Mouse (Mus musculus): ENCODE results near the gene Spata31d1d. TPM values are rescaled to one million over a fixed set of nuclear protein-coding genes. Genes with fewer than 3 reads are reported as not detected.

Gene Spata31d1d
- polyA plus RNA-seq, 1 experiment from 2014 or later, result 0.09 TPM

DNA sequence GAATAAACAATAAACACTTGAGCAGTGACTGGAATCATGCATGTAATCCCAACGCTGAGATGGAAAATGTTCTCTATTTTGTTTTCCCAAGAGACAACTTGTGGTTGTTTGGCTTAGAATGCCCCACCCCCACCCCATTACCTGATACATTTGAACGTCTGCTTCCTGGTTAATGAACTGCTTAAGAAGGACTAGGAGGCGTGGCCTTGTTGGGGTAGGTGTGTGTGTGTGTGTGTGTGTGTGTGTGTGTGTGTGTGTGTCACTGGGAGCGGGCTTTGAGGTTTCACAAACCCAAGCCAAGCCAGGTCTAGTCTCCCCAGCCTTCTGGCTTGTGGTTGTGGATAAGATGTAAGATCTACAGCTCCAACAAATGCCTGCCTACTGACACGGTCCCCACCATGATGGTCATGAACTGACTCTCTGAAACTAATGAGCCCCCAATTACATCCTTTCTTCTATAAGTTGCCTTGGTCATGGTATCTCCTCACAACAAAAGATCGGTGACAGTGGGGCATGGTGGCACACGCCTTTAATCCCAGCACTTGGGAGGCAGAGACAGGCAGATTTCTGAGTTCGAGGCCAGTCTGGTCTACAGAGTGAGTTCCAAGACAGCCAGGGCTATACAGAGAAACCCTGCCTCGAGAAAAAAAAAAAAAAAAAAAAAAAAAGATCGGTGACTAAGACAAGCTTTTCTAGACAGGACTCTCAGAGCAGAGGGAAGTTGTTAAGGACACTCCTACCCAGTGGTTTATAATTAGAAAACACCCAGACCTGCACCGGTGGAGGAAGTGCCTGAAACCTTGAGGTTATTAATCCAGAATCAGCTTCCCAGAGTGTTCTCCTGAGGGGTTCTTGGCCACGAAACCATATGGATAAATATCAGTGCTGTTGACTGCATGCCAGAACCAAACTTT, 55.0 kb downstream of the Spata31d1d start:
- Histone ChIP-seq H3K27me3 (ENCODE audit: control insufficient read depth, insufficient read depth, low read length) (no peaks in the 10 kb centered on the region), H3K4me1 (replicated peaks; ENCODE audit: control insufficient read depth, insufficient read depth, low read length) (peaks cover 15% of the 10 kb centered on the region), H3K4me3 (replicated peaks; ENCODE audit: low read length) (no peak overlapping the region), H3K27ac (no peak overlapping the region), H3K36me3 (replicated peaks; ENCODE audit: control insufficient read depth, insufficient read depth) (no peaks in the 10 kb centered on the region), H3K9me3 (ENCODE audit: control insufficient read depth, low read length) (no peaks in the 10 kb centered on the region), H3K4me2 (replicated peaks) (no peak overlapping the region), H3K9ac (no peak overlapping the region)
- ATAC-seq (ENCODE audit: low FRiP score), result no peak
- no peak for DNase-seq (ENCODE audit: low spot score)
- 82% methylated on average over 12 of the region's 12 CpGs for WGBS

Other genes with a start within 250 kb of the Spata31d1d start
- 100 and 109 TPM in 2 replicates for gene Agtpbp1, start 146.5 kb downstream of the Spata31d1d start, polyA plus RNA-seq (2014; fragmentation: Nextera tagmentation; extraction: Ambion mirVana)
- gene Naa35, start 146.5 kb downstream of the Spata31d1d start, polyA plus RNA-seq (2014; fragmentation: Nextera tagmentation; extraction: Ambion mirVana), result 119 and 124 TPM in 2 replicates
- gene Golm1, start 55.9 kb downstream of the Spata31d1d start, polyA plus RNA-seq (2014; fragmentation: Nextera tagmentation; extraction: Ambion mirVana), result 25.3 and 29.7 TPM in 2 replicates
- not detected in 2 replicates for gene 4921517D22Rik, start 37.6 kb downstream of the Spata31d1d start, polyA plus RNA-seq (2014; fragmentation: Nextera tagmentation; extraction: Ambion mirVana)
- gene Spata31d1a, start 21.4 kb downstream of the Spata31d1d start, polyA plus RNA-seq (2014; fragmentation: Nextera tagmentation; extraction: Ambion mirVana), result 0.05 and 0.16 TPM in 2 replicates
- not detected in 2 replicates for gene Spata31d1b, start 19.5 kb downstream of the Spata31d1d start, polyA plus RNA-seq (2014; fragmentation: Nextera tagmentation; extraction: Ambion mirVana)
- gene 1700014D04Rik, start 15.0 kb upstream of the Spata31d1d start, polyA plus RNA-seq (2014; fragmentation: Nextera tagmentation; extraction: Ambion mirVana), result 0.11 and 0.93 TPM in 2 replicates
- gene Isca1, start 38.1 kb upstream of the Spata31d1d start, polyA plus RNA-seq (2014; fragmentation: Nextera tagmentation; extraction: Ambion mirVana), result 185 and 197 TPM in 2 replicates
- not detected in 2 replicates for gene Gm49354, start 50.5 kb upstream of the Spata31d1d start, polyA plus RNA-seq (2014; fragmentation: Nextera tagmentation; extraction: Ambion mirVana)
- 42.8 and 43.1 TPM in 2 replicates for gene Tut7, start 91.4 kb upstream of the Spata31d1d start, polyA plus RNA-seq (2014; fragmentation: Nextera tagmentation; extraction: Ambion mirVana)